Mouse (Mus musculus) liver, adult 10 weeks (tissue): ENCODE data around the gene Taf1. TPM values are rescaled to one million over a fixed set of nuclear protein-coding genes. Genes with fewer than 3 reads are reported as not detected.

Source experiments
- polyA plus RNA-seq: library from polyadenylated mRNA; stranded (reverse); fragments of 350-450 nt; fragmentation: Illumina TruSeq; extraction: RNeasy Lipid Tissue Mini Kit (QIAGEN cat#74804); gene quantifications from one replicate; pipeline ENCODE4 v1.2.3, GENCODE M21; 2014; ENCODE audit warnings: low read depth, low replicate concordance

The Taf1 gene
- 17.8 TPM for polyA plus RNA-seq

DNA sequence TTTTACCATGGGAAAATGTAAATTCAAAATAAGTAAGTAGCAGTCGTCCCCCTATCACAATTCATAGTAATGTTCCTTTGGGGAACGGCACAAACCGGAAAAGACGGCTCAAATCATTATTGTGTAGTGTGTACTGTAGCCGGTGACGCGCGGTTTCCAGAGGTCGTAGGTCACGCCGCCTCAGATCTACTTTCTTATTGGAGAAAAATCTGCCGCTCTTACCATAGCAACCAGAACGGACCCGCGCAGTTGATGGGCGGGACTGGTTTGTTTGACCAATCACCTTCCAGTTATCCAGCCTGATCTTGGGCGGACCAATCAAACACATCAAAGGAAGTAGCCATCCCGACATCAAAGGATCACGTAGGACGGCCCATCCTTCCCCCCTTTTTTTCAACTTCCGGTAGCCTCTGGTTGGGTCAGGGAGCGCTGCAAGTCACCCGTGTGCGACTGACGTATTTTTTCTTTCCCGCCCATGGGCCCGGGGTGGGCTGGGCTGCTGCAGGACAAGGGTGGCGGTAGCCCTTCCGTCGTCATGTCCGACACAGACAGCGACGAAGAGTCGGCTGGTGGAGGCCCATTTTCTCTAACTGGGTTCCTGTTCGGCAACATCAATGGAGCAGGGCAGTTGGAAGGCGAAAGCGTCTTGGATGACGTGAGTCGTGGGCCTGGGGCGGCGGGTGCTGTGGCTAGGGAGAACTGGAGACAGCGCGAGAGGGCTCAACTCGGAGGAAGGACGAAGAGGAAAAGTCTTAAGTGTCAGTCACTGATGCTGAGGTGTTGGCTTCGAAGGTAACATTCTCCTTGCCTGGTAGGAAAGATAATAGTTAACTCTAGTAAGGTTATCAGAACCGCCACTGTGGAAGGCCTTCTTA lies at the start of gene Taf1:
Taf1 (plus strand) TSS at position 388 of the 875 bp plus-strand sequence.

DNA sequence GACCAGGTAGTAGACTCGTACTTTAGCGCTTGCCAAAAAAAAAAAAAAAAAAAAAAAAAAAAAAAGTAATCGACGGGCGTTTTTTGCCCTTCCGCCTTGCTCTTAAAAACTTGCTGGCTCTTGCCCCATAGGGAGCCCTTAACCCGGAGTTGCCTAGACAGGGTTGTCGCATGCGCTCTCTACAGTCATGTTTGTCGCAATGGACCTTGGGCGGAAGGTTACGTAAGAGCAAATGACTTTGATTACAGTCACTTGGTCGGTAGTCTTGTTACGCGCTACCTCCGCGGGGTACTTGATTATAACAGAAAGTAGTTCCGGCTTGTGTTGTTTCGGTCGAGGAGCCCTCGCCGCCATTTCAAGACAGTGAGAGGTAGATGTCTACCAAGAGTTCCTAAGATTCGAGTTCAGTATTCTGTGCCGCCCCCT lies 107.2 kb downstream of the Taf1 start, which contains the start of gene Ogt:
Ogt (plus strand) TSS at position 320 of the 426 bp plus-strand sequence.

Other genes starting within 250 kb of the Taf1 start
- not detected for gene Nlgn3, start 233.6 kb upstream of the Taf1 start, polyA plus RNA-seq
- gene Gjb1, start 156.4 kb upstream of the Taf1 start, polyA plus RNA-seq, result 176 TPM
- gene Zmym3, start 111.9 kb upstream of the Taf1 start, polyA plus RNA-seq, result 6.0 TPM
- 111 TPM for gene Nono, start 103.4 kb upstream of the Taf1 start, polyA plus RNA-seq
- gene Itgb1bp2, start 83.6 kb upstream of the Taf1 start, polyA plus RNA-seq, result not detected
- gene Ogt, start 107.3 kb downstream of the Taf1 start, polyA plus RNA-seq, result 78.7 TPM
- not detected for gene Cxcr3, start 201.5 kb downstream of the Taf1 start, polyA plus RNA-seq